Mouse (Mus musculus) limb, embryonic 12.5 days (tissue): ENCODE measurements around the gene Enho. TPM values are rescaled to one million over a fixed set of nuclear protein-coding genes. Genes with fewer than 3 reads are reported as not detected.
A peak's percentile ranks its signal among the peaks of the same experiment; 100 is the strongest.

Experiments
- ATAC-seq: fragments of 200-750 bp; cut with Nextera tagmentation; 2 replicates; pipeline ENCODE4 v1.8.0; 2017; ENCODE audit warnings: low read depth, moderate TSS enrichment; ENCODE audit not compliant: insufficient number of reproducible peaks, insufficient read depth, low FRiP score, low TSS enrichment
- H3K27ac ChIP-seq: fragments of 300-500 bp; sonication (generic); 2 replicates; pipeline ENCODE4 v1.5.1; 2016; ENCODE audit warnings: mild to moderate bottlenecking, moderate library complexity
- H3K27me3 ChIP-seq: fragments of 300-500 bp; sonication (generic); 2 replicates; pipeline ENCODE4 v1.6.1; 2016; ENCODE audit warnings: mild to moderate bottlenecking, moderate library complexity
- H3K36me3 ChIP-seq: fragments of 300-500 bp; sonication (generic); 2 replicates; pipeline ENCODE4 v1.6.1; 2016; ENCODE audit warnings: mild to moderate bottlenecking, moderate library complexity
- H3K4me1 ChIP-seq: fragments of 300-500 bp; sonication (generic); replicated peaks from 2 replicates; pipeline ENCODE4 v1.6.1; 2016
- H3K4me2 ChIP-seq: fragments of 300-500 bp; sonication (generic); 2 replicates; pipeline ENCODE4 v1.6.1; 2016; ENCODE audit warnings: mild to moderate bottlenecking, moderate library complexity
- H3K4me3 ChIP-seq: fragments of 300-500 bp; sonication (generic); replicated peaks from 2 replicates; pipeline ENCODE4 v1.5.1; 2016; ENCODE audit warnings: mild to moderate bottlenecking
- H3K9ac ChIP-seq: fragments of 300-500 bp; sonication (generic); replicated peaks from 2 replicates; pipeline ENCODE4 v1.6.1; 2016; ENCODE audit warnings: mild to moderate bottlenecking, moderate library complexity
- H3K9me3 ChIP-seq: fragments of 300-500 bp; sonication (generic); 2 replicates; pipeline ENCODE4 v1.6.1; 2016; ENCODE audit warnings: mild to moderate bottlenecking, moderate library complexity
- WGBS: fragments of 180-500 bp; shearing (Covaris S2); methylation state at CpG from one replicate; pipeline ENCODE4 v1.1.7; 2016; 5-methylcytosine and 5-hydroxymethylcytosine counted together
- polyA plus RNA-seq: library from polyadenylated mRNA; unstranded; fragments of >200 nt; fragmentation: Nextera tagmentation; extraction: Ambion mirVana; gene quantifications from 2 replicates; pipeline ENCODE4 v1.2.1, GENCODE M21; 2016

Gene Enho
- polyA plus RNA-seq, 1 experiment from 2014 or later: 21.9 TPM

DNA sequence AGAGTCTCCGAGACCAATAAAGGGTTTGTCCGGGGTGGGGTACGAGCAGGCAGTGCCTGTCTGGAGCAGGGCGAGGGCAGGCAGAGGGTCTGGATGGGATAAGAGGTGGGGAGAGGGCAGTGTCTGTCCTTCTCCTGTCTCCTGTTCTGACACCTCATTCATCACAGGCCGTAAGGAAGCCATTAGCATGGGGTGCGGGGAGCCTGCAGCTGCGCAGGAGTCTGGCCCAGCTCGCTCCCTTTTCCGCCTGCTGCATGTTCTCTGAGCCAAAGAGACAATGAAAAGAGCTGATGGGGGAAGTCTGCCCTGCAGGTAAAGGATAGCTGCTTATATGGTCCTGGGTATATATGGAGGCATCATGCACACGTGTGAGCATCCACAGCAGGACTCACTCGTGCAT is 22.6 kb upstream of the Enho start:
- H3K4me2 ChIP-seq: no peak overlapping the region
- no peaks in the 10 kb centered on the region for H3K9me3 ChIP-seq
- no peak overlapping the region for H3K4me3 ChIP-seq
- peaks cover 93% of the 10 kb centered on the region for H3K27me3 ChIP-seq
- H3K27ac ChIP-seq: no peak overlapping the region
- 21% methylated on average over 11 of the region's 11 CpGs for WGBS
- no peak for ATAC-seq
- no peak overlapping the region for H3K9ac ChIP-seq
- no peaks in the 10 kb centered on the region for H3K36me3 ChIP-seq
- H3K4me1 ChIP-seq: peaks cover 81% of the 10 kb centered on the region

- Histone ChIP-seq H3K4me3 (no peak overlapping the region), H3K4me2 (peak overlapping the region; percentile 27), H3K9me3 (no peaks in the 10 kb centered on the region), H3K4me1 (peaks cover 86% of the 10 kb centered on the region), H3K36me3 (no peaks in the 10 kb centered on the region), H3K27ac (peak overlapping the region; percentile 87), H3K9ac (no peak overlapping the region), H3K27me3 (peaks cover 94% of the 10 kb centered on the region)
- ATAC-seq: peak; percentile 32
- WGBS: 4% methylated on average over 11 of the region's 11 CpGs
Measured at GRCm38 (mm10) chr4:41660851-41661430, 20.8 kb upstream of the Enho start.

- H3K27me3 ChIP-seq: peaks cover 95% of the 10 kb centered on the region
- 13% methylated on average over 13 of the region's 13 CpGs for WGBS
- H3K9ac ChIP-seq: no peak overlapping the region
Measured at GRCm38 (mm10) chr4:41659556-41659955, 19.4 kb upstream of the Enho start.

GRCm38 (mm10) chr4:41658566-41659384 is 18.7 kb upstream of the Enho start:
- peak overlapping the region; percentile 87 for H3K27ac ChIP-seq
- no peaks in the 10 kb centered on the region for H3K36me3 ChIP-seq
- WGBS: 6% methylated on average over 25 of the region's 25 CpGs
- H3K27me3 ChIP-seq: peaks cover 94% of the 10 kb centered on the region
- H3K4me3 ChIP-seq: peak overlapping the region; percentile 7; the same call in 1 of the 2 replicates
- ATAC-seq: no peak
- no peaks in the 10 kb centered on the region for H3K9me3 ChIP-seq
- peak overlapping the region; percentile 43 for H3K4me2 ChIP-seq
- H3K4me1 ChIP-seq: peaks cover 86% of the 10 kb centered on the region
- H3K9ac ChIP-seq: no peak overlapping the region

More at GRCm38 (mm10) chr4:41659556-41659955, 19.4 kb upstream of the Enho start:
- H3K4me1 ChIP-seq: peaks cover 88% of the 10 kb centered on the region
- no peaks in the 10 kb centered on the region for H3K9me3 ChIP-seq
- H3K36me3 ChIP-seq: no peaks in the 10 kb centered on the region
- H3K4me2 ChIP-seq: peak overlapping the region; percentile 43
- ATAC-seq: 0 out of 2 replicates have a peak, but pooled peaks have one; percentile 1
- H3K27ac ChIP-seq: peak overlapping the region; percentile 87
- no peak overlapping the region for H3K4me3 ChIP-seq

DNA sequence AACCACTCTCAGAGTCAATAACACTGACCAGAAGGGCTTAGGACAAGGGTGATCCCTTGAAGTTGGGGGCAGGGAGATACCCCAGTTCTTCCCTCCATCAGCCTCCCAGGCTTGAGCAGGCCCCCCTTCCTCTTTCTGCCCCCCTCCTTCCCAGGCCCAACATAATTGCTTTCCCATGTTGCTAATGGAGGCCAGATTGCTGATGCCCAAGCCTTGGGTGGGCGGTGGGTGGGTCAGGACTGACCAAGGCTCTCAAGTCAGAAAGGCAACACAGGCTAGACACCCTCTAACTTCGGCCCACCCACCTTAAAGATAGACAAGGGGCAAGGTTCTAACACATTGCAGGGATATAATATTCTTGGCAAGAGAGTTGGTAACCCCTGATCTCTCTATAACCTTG is 15.4 kb upstream of the Enho start:
- Histone ChIP-seq H3K4me2 (no peak overlapping the region), H3K27ac (no peak overlapping the region), H3K27me3 (peaks cover 84% of the 10 kb centered on the region), H3K9ac (no peak overlapping the region), H3K4me3 (no peak overlapping the region), H3K36me3 (no peaks in the 10 kb centered on the region), H3K4me1 (peaks cover 54% of the 10 kb centered on the region), H3K9me3 (no peaks in the 10 kb centered on the region)
- WGBS: 35% methylated on average over 2 of the region's 2 CpGs
- no peak for ATAC-seq

DNA sequence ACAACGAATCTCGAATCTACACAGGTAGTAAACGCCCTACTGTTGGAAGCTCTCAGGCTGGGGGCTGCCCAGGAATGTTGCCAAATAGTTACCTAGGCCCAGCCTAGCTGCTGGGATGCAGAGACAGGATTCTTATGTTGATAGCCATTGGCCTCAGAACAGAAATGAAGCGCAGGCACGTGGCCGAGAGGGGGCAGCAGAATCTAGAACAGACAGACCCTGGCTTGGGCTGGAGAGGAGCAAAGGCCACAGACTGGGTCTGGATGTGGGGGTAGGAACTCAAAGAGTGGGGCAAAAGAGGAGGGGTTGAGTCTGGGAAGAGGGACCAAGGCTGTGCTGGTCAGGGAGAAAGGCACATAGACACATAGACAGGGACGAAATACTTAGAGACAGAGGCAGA is 14.1 kb upstream of the Enho start:
- Histone ChIP-seq H3K9me3 (no peaks in the 10 kb centered on the region), H3K4me2 (no peak overlapping the region), H3K4me3 (no peak overlapping the region), H3K27me3 (peaks cover 79% of the 10 kb centered on the region), H3K27ac (no peak overlapping the region), H3K4me1 (peaks cover 41% of the 10 kb centered on the region), H3K36me3 (no peaks in the 10 kb centered on the region), H3K9ac (no peak overlapping the region)
- 13% methylated on average over 7 of the region's 7 CpGs for WGBS
- ATAC-seq: no peak

GRCm38 (mm10) chr4:41653730-41654129 is 13.6 kb upstream of the Enho start:
- Histone ChIP-seq H3K27me3 (peaks cover 77% of the 10 kb centered on the region), H3K9me3 (no peaks in the 10 kb centered on the region), H3K36me3 (no peaks in the 10 kb centered on the region), H3K4me2 (no peak overlapping the region), H3K4me1 (peaks cover 36% of the 10 kb centered on the region), H3K9ac (no peak overlapping the region), H3K4me3 (no peak overlapping the region), H3K27ac (no peak overlapping the region)
- WGBS: 58% methylated on average over 6 of the region's 6 CpGs
- no peak for ATAC-seq

- WGBS: 34% methylated on average over 6 of the region's 6 CpGs
- H3K4me1 ChIP-seq: peaks cover 31% of the 10 kb centered on the region
- no peak overlapping the region for H3K4me3 ChIP-seq
- no peak overlapping the region for H3K27ac ChIP-seq
- no peak overlapping the region for H3K4me2 ChIP-seq
- H3K36me3 ChIP-seq: no peaks in the 10 kb centered on the region
- no peaks in the 10 kb centered on the region for H3K9me3 ChIP-seq
- H3K9ac ChIP-seq: no peak overlapping the region
- peaks cover 76% of the 10 kb centered on the region for H3K27me3 ChIP-seq
- no peak for ATAC-seq
Measured at GRCm38 (mm10) chr4:41653296-41653695, 13.2 kb upstream of the Enho start.

- Histone ChIP-seq H3K27me3 (peaks cover 41% of the 10 kb centered on the region), H3K27ac (no peak overlapping the region)
Measured at GRCm38 (mm10) chr4:41648627-41649026, 8.5 kb upstream of the Enho start.

DNA sequence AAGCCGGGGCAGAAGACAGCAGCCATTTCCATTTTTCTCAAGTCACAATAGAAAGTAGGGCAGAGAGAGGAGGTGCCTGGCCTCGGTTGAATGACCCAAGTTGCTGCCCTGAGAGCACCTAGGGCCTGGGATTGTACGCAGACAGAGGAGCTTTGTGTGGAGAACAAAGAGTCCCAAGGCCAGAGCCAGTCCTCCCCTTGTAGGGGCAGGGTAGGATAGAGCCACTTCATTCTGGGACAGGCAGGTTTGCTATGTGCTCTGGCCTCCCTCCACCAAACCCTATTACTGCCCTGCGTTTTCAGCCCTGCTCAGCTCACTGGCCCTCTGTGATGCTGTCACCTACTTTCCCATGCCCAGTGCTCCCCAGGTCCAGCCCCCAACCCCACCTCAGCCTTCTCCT is 8.0 kb upstream of the Enho start:
- no peaks in the 10 kb centered on the region for H3K9me3 ChIP-seq
- no peak overlapping the region for H3K4me3 ChIP-seq
- H3K27me3 ChIP-seq: peaks cover 36% of the 10 kb centered on the region
- H3K4me2 ChIP-seq: no peak overlapping the region
- 70% methylated on average over 4 of the region's 4 CpGs for WGBS
- H3K27ac ChIP-seq: no peak overlapping the region
- H3K9ac ChIP-seq: no peak overlapping the region
- H3K36me3 ChIP-seq: no peaks in the 10 kb centered on the region
- ATAC-seq: no peak
- H3K4me1 ChIP-seq: no peaks in the 10 kb centered on the region

More at GRCm38 (mm10) chr4:41648627-41649026, 8.5 kb upstream of the Enho start:
- Histone ChIP-seq H3K9me3 (no peaks in the 10 kb centered on the region), H3K4me3 (no peak overlapping the region), H3K36me3 (no peaks in the 10 kb centered on the region), H3K9ac (no peak overlapping the region), H3K4me1 (no peaks in the 10 kb centered on the region), H3K4me2 (no peak overlapping the region)
- WGBS: 71% methylated on average over 7 of the region's 7 CpGs
- ATAC-seq: no peak

DNA sequence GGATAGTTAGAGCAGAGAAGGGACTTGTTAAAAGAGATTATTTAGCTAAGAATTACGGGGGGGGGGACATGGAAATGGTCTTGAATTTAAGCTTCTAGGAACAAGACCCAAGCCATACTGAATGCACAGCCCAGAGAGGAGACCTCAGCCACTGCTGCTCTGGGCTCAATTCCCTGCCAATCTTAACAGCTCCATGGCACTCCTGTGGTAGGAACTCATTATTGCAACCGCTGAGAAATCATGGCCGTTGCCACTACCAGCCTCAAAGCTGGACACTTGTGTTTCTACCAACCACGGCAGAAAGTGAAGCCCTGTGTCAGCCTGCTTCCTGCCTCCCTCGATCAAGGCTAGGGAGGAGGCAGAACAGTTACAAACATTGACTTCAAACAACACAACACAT is 5.4 kb upstream of the Enho start:
- no peak overlapping the region for H3K27ac ChIP-seq
- H3K9me3 ChIP-seq: no peaks in the 10 kb centered on the region
- no peaks in the 10 kb centered on the region; the same call in 1 of the 2 replicates for H3K4me1 ChIP-seq
- H3K9ac ChIP-seq: no peak overlapping the region
- H3K4me3 ChIP-seq: no peak overlapping the region
- H3K36me3 ChIP-seq: no peaks in the 10 kb centered on the region
- H3K4me2 ChIP-seq: no peak overlapping the region
- WGBS: 29% methylated on average over 5 of the region's 5 CpGs
- peaks cover 34% of the 10 kb centered on the region for H3K27me3 ChIP-seq
- ATAC-seq: no peak
